18 mouse cellular contexts compared by ENCODE assay signal in the genomic region with DNA sequence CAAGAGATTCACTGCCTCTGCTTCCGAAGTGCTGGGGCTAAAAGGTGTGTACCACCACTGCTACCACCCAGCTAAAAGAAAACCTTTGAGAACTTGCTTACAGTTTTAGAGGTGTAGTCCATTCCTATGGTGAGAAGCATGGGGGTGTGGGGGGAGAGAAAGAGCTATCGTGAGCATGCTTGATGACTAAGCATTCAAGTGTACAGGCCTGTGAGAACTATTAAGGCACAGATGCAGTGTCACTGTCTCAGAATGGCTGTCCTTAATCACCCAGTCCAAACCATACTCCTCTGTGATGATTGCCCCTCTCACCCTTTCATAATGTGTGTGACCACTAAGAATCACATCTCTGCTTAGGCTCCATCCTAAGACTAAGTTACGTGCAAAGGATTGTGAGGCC. TPM values are rescaled to one million over a fixed set of nuclear protein-coding genes. Genes with fewer than 3 reads are reported as not detected.
DNase-seq lines count a peak whose midpoint lies in the region; ATAC-seq lines count a peak whose summit lies in the region.
"Had no signal": no experiment of that assay in that cellular context is flagged by ENCODE, and none has a peak within 500 bp of the region (broad histone marks: within the 10 kb centered on the region; RNA-seq: fewer than 3 reads in every experiment).

No protein-coding gene starts in this region.

- peak overlapping the region; percentile 15; the same call in 1 of the 2 replicates for H3K4me2 ChIP-seq in hindbrain, embryonic 12.5 days (replicated peaks)
- no peak overlapping the region for H3K4me2 ChIP-seq in hindbrain, embryonic 11.5 days (replicated peaks; ENCODE audit: low read depth, low read length)
- H3K4me2 ChIP-seq in midbrain, embryonic 11.5 days, result no peak overlapping the region
- H3K4me2 ChIP-seq in midbrain, embryonic 16.5 days (ENCODE audit: low read length), result no peak overlapping the region
- H3K4me2 ChIP-seq in neural tube, embryonic 13.5 days, result 0 out of 2 replicates have a peak overlapping the region, but pooled peaks have one; percentile 13
- H3K4me2 ChIP-seq: forebrain, embryonic 15.5 days; heart, embryonic 15.5 days had no signal

- no peaks in the 10 kb centered on the region for H3K9me3 ChIP-seq in hindbrain, embryonic 12.5 days (replicated peaks)
- no peaks in the 10 kb centered on the region for H3K9me3 ChIP-seq in hindbrain, embryonic 11.5 days (ENCODE audit: control insufficient read depth, low read length)
- no peaks in the 10 kb centered on the region for H3K9me3 ChIP-seq in midbrain, embryonic 11.5 days (ENCODE audit: control insufficient read depth, low read length)
- no peaks in the 10 kb centered on the region for H3K9me3 ChIP-seq in midbrain, embryonic 16.5 days (replicated peaks; ENCODE audit: control insufficient read depth, low read length, poor library complexity, severe bottlenecking)
- no peaks in the 10 kb centered on the region for H3K9me3 ChIP-seq in neural tube, embryonic 13.5 days
- H3K9me3 ChIP-seq: forebrain, embryonic 15.5 days; heart, embryonic 15.5 days; limb, embryonic 12.5 days had no signal

- peaks cover 24% of the 10 kb centered on the region for H3K4me1 ChIP-seq in hindbrain, embryonic 12.5 days
- 0 out of 2 replicates have a peak, but pooled peaks cover 2% of the 10 kb centered on the region for H3K4me1 ChIP-seq in hindbrain, embryonic 11.5 days (replicated peaks; ENCODE audit: control insufficient read depth, insufficient read depth, low read length)
- peaks cover 11% of the 10 kb centered on the region; the same call in 1 of the 2 replicates for H3K4me1 ChIP-seq in midbrain, embryonic 11.5 days (ENCODE audit: control insufficient read depth, insufficient read depth, low read length)
- peaks cover 32% of the 10 kb centered on the region for H3K4me1 ChIP-seq in midbrain, embryonic 16.5 days (ENCODE audit: control insufficient read depth, insufficient read depth, low read length)
- H3K4me1 ChIP-seq in neural tube, embryonic 13.5 days (replicated peaks), result peaks cover 41% of the 10 kb centered on the region

- H3K9ac ChIP-seq in hindbrain, embryonic 12.5 days, result 0 out of 2 replicates have a peak overlapping the region, but pooled peaks have one; percentile 35
- no peak overlapping the region for H3K9ac ChIP-seq in hindbrain, embryonic 11.5 days (ENCODE audit: low read depth, low read length)
- H3K9ac ChIP-seq in midbrain, embryonic 11.5 days (ENCODE audit: low read length), result no peak overlapping the region
- H3K9ac ChIP-seq in midbrain, embryonic 16.5 days (ENCODE audit: low read depth, low read length), result no peak overlapping the region
- no peak overlapping the region for H3K9ac ChIP-seq in neural tube, embryonic 13.5 days
- H3K9ac ChIP-seq: heart, embryonic 15.5 days; limb, embryonic 12.5 days had no signal

- H3K27me3 ChIP-seq in hindbrain, embryonic 12.5 days, result no peaks in the 10 kb centered on the region
- no peaks in the 10 kb centered on the region for H3K27me3 ChIP-seq in hindbrain, embryonic 11.5 days (ENCODE audit: control insufficient read depth, insufficient read depth, low read length)
- no peaks in the 10 kb centered on the region for H3K27me3 ChIP-seq in midbrain, embryonic 11.5 days (ENCODE audit: control insufficient read depth, insufficient read depth, low read length)
- H3K27me3 ChIP-seq in midbrain, embryonic 16.5 days (ENCODE audit: control insufficient read depth, insufficient read depth, low read depth, low read length), result no peaks in the 10 kb centered on the region
- H3K27me3 ChIP-seq in neural tube, embryonic 13.5 days, result no peaks in the 10 kb centered on the region
- H3K27me3 ChIP-seq: forebrain, embryonic 15.5 days; heart, embryonic 15.5 days; limb, embryonic 12.5 days had no signal

- H3K27ac ChIP-seq in hindbrain, embryonic 12.5 days, result no peak overlapping the region
- H3K27ac ChIP-seq in hindbrain, embryonic 11.5 days (ENCODE audit: low read depth, low read length), result no peak overlapping the region
- no peak overlapping the region for H3K27ac ChIP-seq in midbrain, embryonic 11.5 days (ENCODE audit: low read depth, low read length)
- no peak overlapping the region for H3K27ac ChIP-seq in midbrain, embryonic 16.5 days (ENCODE audit: low read length)
- no peak overlapping the region for H3K27ac ChIP-seq in neural tube, embryonic 13.5 days (replicated peaks)
- H3K27ac ChIP-seq: forebrain, embryonic 15.5 days; heart, embryonic 15.5 days; left cerebral cortex, adult 2 months; limb, embryonic 12.5 days had no signal

- ATAC-seq in hindbrain, embryonic 12.5 days (ENCODE audit: low FRiP score), result no peak
- no peak for ATAC-seq in hindbrain, embryonic 11.5 days (ENCODE audit: low FRiP score)
- no peak for ATAC-seq in midbrain, embryonic 11.5 days (ENCODE audit: low FRiP score)
- no peak for ATAC-seq in midbrain, embryonic 16.5 days
- ATAC-seq in neural tube, embryonic 13.5 days (ENCODE audit: low read depth), result no peak
- ATAC-seq: forebrain, embryonic 15.5 days; lung, postnatal 0 days had no signal

- WGBS in hindbrain, embryonic 12.5 days, result 81% methylated on average over 3 of the region's 3 CpGs
- 88% methylated on average over 3 of the region's 3 CpGs for WGBS in hindbrain, embryonic 11.5 days
- WGBS in midbrain, embryonic 11.5 days, result 90% methylated on average over 3 of the region's 3 CpGs
- WGBS in midbrain, embryonic 16.5 days, result 86% methylated on average over 3 of the region's 3 CpGs
- 68% methylated on average over 3 of the region's 3 CpGs for WGBS in neural tube, embryonic 13.5 days

- no peak overlapping the region for H3K4me3 ChIP-seq in hindbrain, embryonic 12.5 days
- H3K4me3 ChIP-seq in hindbrain, embryonic 11.5 days (ENCODE audit: low read depth, low read length), result no peak overlapping the region
- no peak overlapping the region for H3K4me3 ChIP-seq in midbrain, embryonic 11.5 days (ENCODE audit: low read depth, low read length)
- no peak overlapping the region for H3K4me3 ChIP-seq in midbrain, embryonic 16.5 days (ENCODE audit: low read depth, low read length)
- H3K4me3 ChIP-seq in neural tube, embryonic 13.5 days, result no peak overlapping the region
- H3K4me3 ChIP-seq: forebrain, embryonic 15.5 days; heart, embryonic 15.5 days; left cerebral cortex, adult 2 months; limb, embryonic 12.5 days had no signal

- no peak for DNase-seq in hindbrain, embryonic 11.5 days (ENCODE audit: low spot score)
- DNase-seq in midbrain, embryonic 11.5 days (ENCODE audit: low spot score, missing footprints), result peak; percentile 62
- DNase-seq in c-Kit-positive CD71-positive TER-119-positive erythroid progenitor cells, embryonic 14.5 days (ENCODE audit: low spot score), result peak; percentile 31
- no peak for DNase-seq in natural killer cell, adult 2 months (ENCODE audit: low spot score in 2 of 2)
- no peak for DNase-seq in spleen, adult 12 weeks (ENCODE audit: low spot score)
- DNase-seq: adrenal gland, adult 2 months; cerebellum, postnatal 14 days; gastrocnemius, postnatal 36 days; kidney, adult 18-20 months; kidney, postnatal 14 days had no signal

- peaks cover 49% of the 10 kb centered on the region for H3K36me3 ChIP-seq in hindbrain, embryonic 12.5 days
- H3K36me3 ChIP-seq in hindbrain, embryonic 11.5 days (ENCODE audit: control insufficient read depth, insufficient read depth, low read length), result peaks cover 12% of the 10 kb centered on the region
- H3K36me3 ChIP-seq in midbrain, embryonic 11.5 days (ENCODE audit: control insufficient read depth, insufficient read depth, low read length), result peaks cover 18% of the 10 kb centered on the region
- peaks cover 25% of the 10 kb centered on the region for H3K36me3 ChIP-seq in midbrain, embryonic 16.5 days (ENCODE audit: control insufficient read depth, insufficient read depth, low read length)
- peaks cover 46% of the 10 kb centered on the region for H3K36me3 ChIP-seq in neural tube, embryonic 13.5 days

RNA-seq across cellular contexts. Expression of a gene that starts 3.1 kb away (rescaled TPM):
- polyA plus RNA-seq in hindbrain, embryonic 12.5 days (2016; fragmentation: Nextera tagmentation; extraction: Ambion mirVana), result 642 and 656 TPM in 2 replicates
- 654 and 669 TPM in 2 replicates for polyA plus RNA-seq in hindbrain, embryonic 11.5 days (2014; fragmentation: Nextera tagmentation; extraction: Ambion mirVana)
- 694 and 720 TPM in 2 replicates for polyA plus RNA-seq in midbrain, embryonic 11.5 days (2014; fragmentation: Nextera tagmentation; extraction: Ambion mirVana)
- polyA plus RNA-seq in midbrain, embryonic 16.5 days (2015; fragmentation: Nextera tagmentation; extraction: Ambion mirVana), result 731 and 741 TPM in 2 replicates
- 715 and 824 TPM in 2 replicates for polyA plus RNA-seq in neural tube, embryonic 13.5 days (2015; fragmentation: Nextera tagmentation; extraction: Ambion mirVana)

RNA-seq across cellular contexts. Expression of a gene that starts 8.6 kb away (rescaled TPM):
- 5.5 and 10.8 TPM in 2 replicates for polyA plus RNA-seq in hindbrain, embryonic 12.5 days (2016; fragmentation: Nextera tagmentation; extraction: Ambion mirVana)
- 9.7 and 11.2 TPM in 2 replicates for polyA plus RNA-seq in hindbrain, embryonic 11.5 days (2014; fragmentation: Nextera tagmentation; extraction: Ambion mirVana)
- 5.2 and 5.8 TPM in 2 replicates for polyA plus RNA-seq in midbrain, embryonic 11.5 days (2014; fragmentation: Nextera tagmentation; extraction: Ambion mirVana)
- 10.5 and 15.1 TPM in 2 replicates for polyA plus RNA-seq in midbrain, embryonic 16.5 days (2015; fragmentation: Nextera tagmentation; extraction: Ambion mirVana)
- polyA plus RNA-seq in neural tube, embryonic 13.5 days (2015; fragmentation: Nextera tagmentation; extraction: Ambion mirVana), result 10.9 and 13.3 TPM in 2 replicates

RNA-seq across cellular contexts. Expression of a gene that starts 32.9 kb away (rescaled TPM):
- polyA plus RNA-seq in hindbrain, embryonic 12.5 days (2016; fragmentation: Nextera tagmentation; extraction: Ambion mirVana), result 67.5 and 68.6 TPM in 2 replicates
- polyA plus RNA-seq in hindbrain, embryonic 11.5 days (2014; fragmentation: Nextera tagmentation; extraction: Ambion mirVana), result 91.4 and 114 TPM in 2 replicates
- 57.2 and 60.5 TPM in 2 replicates for polyA plus RNA-seq in midbrain, embryonic 11.5 days (2014; fragmentation: Nextera tagmentation; extraction: Ambion mirVana)
- 29.4 and 40.5 TPM in 2 replicates for polyA plus RNA-seq in midbrain, embryonic 16.5 days (2015; fragmentation: Nextera tagmentation; extraction: Ambion mirVana)
- 67.2 and 71.8 TPM in 2 replicates for polyA plus RNA-seq in neural tube, embryonic 13.5 days (2015; fragmentation: Nextera tagmentation; extraction: Ambion mirVana)

Comparison
In these comparisons a context has a peak if more than half of its experiments do, and no peak if none do; other contexts are left out.
1. H3K4me2 ChIP-seq: peak in hindbrain, embryonic 12.5 days (single experiment) and neural tube, embryonic 13.5 days (single experiment); none in hindbrain, embryonic 11.5 days (single experiment), midbrain, embryonic 11.5 days (single experiment) and midbrain, embryonic 16.5 days (single experiment).
2. DNase-seq: peak in midbrain, embryonic 11.5 days (single experiment) and c-Kit-positive CD71-positive TER-119-positive erythroid progenitor cells, embryonic 14.5 days (single experiment); none in hindbrain, embryonic 11.5 days (single experiment), natural killer cell, adult 2 months (0 of 2) and spleen, adult 12 weeks (single experiment).